Mouse (Mus musculus): ENCODE results near the gene Cd86. TPM values are rescaled to one million over a fixed set of nuclear protein-coding genes. Genes with fewer than 3 reads are reported as not detected.

The Cd86 gene
- polyA plus RNA-seq, 1 experiment = 0.32 TPM

DNA sequence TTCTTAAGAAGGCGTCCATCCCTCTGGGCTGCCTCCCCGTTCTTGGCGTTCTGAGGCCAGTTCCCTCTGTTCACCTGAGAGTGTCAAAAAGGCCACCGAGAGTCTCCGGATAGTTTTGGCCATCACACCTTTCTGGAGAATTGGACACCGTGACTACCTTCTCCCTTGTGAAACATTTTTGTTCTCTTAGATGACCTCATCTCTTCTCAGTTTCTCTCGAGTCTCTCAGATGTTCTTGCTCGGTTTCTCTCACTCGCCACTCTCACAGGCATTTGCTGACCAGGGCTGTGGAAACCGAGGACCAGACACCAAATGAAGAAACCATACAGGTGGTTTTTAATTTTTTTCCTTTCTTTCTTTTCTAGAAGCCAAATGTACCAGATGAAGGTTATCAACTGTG is 4.6 kb downstream of the Cd86 start:
- Histone ChIP-seq H3K36me3 (ENCODE audit: control insufficient read depth, insufficient read depth, low read length) (no peaks in the 10 kb centered on the region), H3K27ac (ENCODE audit: control insufficient read depth, insufficient read depth, low read depth, low read length) (no peak overlapping the region), H3K4me1 (ENCODE audit: control insufficient read depth, insufficient read depth, low read length) (no peaks in the 10 kb centered on the region), H3K27me3 (ENCODE audit: control insufficient read depth, insufficient read depth, low read length) (no peaks in the 10 kb centered on the region), H3K4me3 (ENCODE audit: control insufficient read depth, low read depth, low read length) (no peak overlapping the region)
- TF ChIP-seq CTCF (IDR thresholded peaks at IDR 0.05; ENCODE audit: control insufficient read depth, insufficient read depth, insufficient replicate concordance, low read depth, low read length) = no peak
- no peak for TF ChIP-seq POLR2A (IDR thresholded peaks at IDR 0.05; ENCODE audit: control insufficient read depth, low read depth, low read length)

DNA sequence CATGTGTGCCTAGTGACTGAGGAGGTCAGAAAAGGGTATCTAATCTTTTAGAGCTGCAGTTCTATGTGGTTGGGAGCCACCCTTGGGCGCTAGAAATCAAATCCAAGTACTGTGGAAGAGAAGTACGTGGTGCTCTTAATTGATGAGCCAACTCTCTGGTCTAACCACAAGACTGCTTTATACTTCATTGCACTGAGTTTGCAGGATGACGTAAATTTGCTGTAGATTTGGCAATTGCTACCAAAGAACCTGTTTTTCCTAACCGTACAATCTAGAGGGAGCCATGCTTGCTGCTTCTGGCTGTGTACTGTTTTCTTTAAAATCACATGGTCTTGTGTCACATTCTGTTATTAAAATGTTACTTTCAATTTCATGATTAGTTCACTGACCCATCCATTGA is 10.0 kb downstream of the Cd86 start:
- Histone ChIP-seq H3K4me1 (ENCODE audit: control insufficient read depth, insufficient read depth, low read length) (no peaks in the 10 kb centered on the region), H3K4me3 (ENCODE audit: control insufficient read depth, low read depth, low read length) (no peak overlapping the region), H3K27me3 (ENCODE audit: control insufficient read depth, insufficient read depth, low read length) (no peaks in the 10 kb centered on the region), H3K27ac (ENCODE audit: control insufficient read depth, insufficient read depth, low read depth, low read length) (no peak overlapping the region), H3K36me3 (ENCODE audit: control insufficient read depth, insufficient read depth, low read length) (no peaks in the 10 kb centered on the region)
- no peak for TF ChIP-seq CTCF (IDR thresholded peaks at IDR 0.05; ENCODE audit: control insufficient read depth, insufficient read depth, insufficient replicate concordance, low read depth, low read length)
- no peak for TF ChIP-seq POLR2A (IDR thresholded peaks at IDR 0.05; ENCODE audit: control insufficient read depth, low read depth, low read length)

DNA sequence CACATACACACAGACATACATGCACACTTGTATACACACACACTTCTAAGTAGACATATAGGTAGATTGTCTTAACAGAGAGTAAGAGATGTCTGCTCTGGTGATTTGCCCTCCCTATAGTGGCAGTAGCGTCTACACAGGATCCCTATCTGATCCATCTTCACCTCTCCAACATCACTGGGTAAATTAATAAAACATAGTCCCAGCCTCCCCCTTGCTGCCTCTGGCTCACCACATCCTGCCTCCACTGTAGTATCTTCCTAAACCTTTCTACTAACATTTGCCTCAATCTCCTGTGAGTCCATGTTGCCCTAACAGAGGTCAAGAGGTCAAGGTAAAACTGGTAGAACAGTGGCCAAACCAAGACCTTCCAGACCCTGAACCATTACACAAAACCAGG is 10.7 kb downstream of the Cd86 start:
- H3K4me1 ChIP-seq (ENCODE audit: control insufficient read depth, insufficient read depth, low read length) = no peaks in the 10 kb centered on the region
- H3K4me3 ChIP-seq (ENCODE audit: control insufficient read depth, low read depth, low read length) = no peak overlapping the region
- H3K36me3 ChIP-seq (ENCODE audit: control insufficient read depth, insufficient read depth, low read length) = no peaks in the 10 kb centered on the region
- no peak overlapping the region for H3K27ac ChIP-seq (ENCODE audit: control insufficient read depth, insufficient read depth, low read depth, low read length)
- no peaks in the 10 kb centered on the region for H3K27me3 ChIP-seq (ENCODE audit: control insufficient read depth, insufficient read depth, low read length)
- TF ChIP-seq POLR2A (IDR thresholded peaks at IDR 0.05; ENCODE audit: control insufficient read depth, low read depth, low read length) (no peak), CTCF (IDR thresholded peaks at IDR 0.05; ENCODE audit: control insufficient read depth, insufficient read depth, insufficient replicate concordance, low read depth, low read length) (no peak)

DNA sequence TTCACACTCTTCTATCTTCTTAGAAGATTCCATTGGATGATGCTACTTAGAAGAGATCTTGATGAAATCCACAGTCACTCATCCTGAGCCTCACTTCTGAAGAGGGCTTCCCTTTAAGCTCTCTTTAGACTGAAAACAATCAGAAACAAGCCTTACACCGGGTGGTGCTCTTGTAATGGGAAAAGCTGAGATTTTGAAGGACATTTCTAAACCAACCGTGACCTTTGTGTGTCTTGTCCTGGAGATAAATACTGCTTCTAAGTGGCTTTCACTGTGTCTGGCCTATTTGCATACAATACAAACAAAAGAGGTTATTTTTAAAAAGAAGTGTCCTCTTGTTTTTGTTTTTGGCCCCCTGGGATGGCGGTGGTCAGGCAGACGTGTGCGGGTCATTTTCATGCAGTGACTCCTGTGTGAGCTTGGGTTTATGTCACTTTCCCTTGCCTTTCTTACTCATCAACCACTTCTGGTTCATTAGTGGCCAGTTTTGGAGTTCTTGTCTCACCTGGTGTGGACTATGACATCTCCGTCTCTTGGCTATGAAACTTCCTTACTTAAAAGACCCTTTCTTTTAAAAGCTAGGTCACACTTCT is 14.6 kb downstream of the Cd86 start:
- H3K36me3 ChIP-seq (ENCODE audit: control insufficient read depth, insufficient read depth, low read length) = no peaks in the 10 kb centered on the region

DNA sequence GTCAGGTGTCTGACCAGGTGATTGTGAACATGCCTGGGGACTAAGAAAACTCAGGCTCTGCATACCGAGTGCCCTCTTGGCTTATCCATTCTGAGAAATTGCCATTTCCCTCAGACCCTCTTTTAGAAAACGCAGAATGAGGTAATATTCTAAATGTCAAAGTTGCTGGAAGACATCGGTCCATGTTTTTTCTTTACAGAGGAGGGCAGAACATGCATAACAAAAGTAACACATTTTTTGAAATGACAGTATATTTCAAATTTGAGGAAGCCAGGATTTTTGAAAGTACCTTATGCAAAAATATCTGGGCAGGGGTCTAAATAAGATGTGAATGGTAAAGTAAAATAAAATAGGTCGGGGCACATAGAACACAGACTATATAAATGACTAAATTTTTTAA is 15.4 kb downstream of the Cd86 start:
- no peak overlapping the region for H3K27ac ChIP-seq (ENCODE audit: control insufficient read depth, insufficient read depth, low read depth, low read length)
- H3K36me3 ChIP-seq (ENCODE audit: control insufficient read depth, insufficient read depth, low read length) = no peaks in the 10 kb centered on the region
- no peaks in the 10 kb centered on the region for H3K27me3 ChIP-seq (ENCODE audit: control insufficient read depth, insufficient read depth, low read length)
- no peaks in the 10 kb centered on the region for H3K4me1 ChIP-seq (ENCODE audit: control insufficient read depth, insufficient read depth, low read length)
- no peak for TF ChIP-seq POLR2A (IDR thresholded peaks at IDR 0.05; ENCODE audit: control insufficient read depth, low read depth, low read length)
- no peak for TF ChIP-seq CTCF (IDR thresholded peaks at IDR 0.05; ENCODE audit: control insufficient read depth, insufficient read depth, insufficient replicate concordance, low read depth, low read length)
- H3K4me3 ChIP-seq (ENCODE audit: control insufficient read depth, low read depth, low read length) = no peak overlapping the region

More for the DNA sequence above, 14.6 kb downstream of the Cd86 start:
- H3K4me3 ChIP-seq (ENCODE audit: control insufficient read depth, low read depth, low read length) = no peak overlapping the region
- H3K27me3 ChIP-seq (ENCODE audit: control insufficient read depth, insufficient read depth, low read length) = no peaks in the 10 kb centered on the region
- no peak for TF ChIP-seq POLR2A (IDR thresholded peaks at IDR 0.05; ENCODE audit: control insufficient read depth, low read depth, low read length)
- TF ChIP-seq CTCF (IDR thresholded peaks at IDR 0.05; ENCODE audit: control insufficient read depth, insufficient read depth, insufficient replicate concordance, low read depth, low read length) = no peak
- H3K27ac ChIP-seq (ENCODE audit: control insufficient read depth, insufficient read depth, low read depth, low read length) = no peak overlapping the region
- H3K4me1 ChIP-seq (ENCODE audit: control insufficient read depth, insufficient read depth, low read length) = no peaks in the 10 kb centered on the region

DNA sequence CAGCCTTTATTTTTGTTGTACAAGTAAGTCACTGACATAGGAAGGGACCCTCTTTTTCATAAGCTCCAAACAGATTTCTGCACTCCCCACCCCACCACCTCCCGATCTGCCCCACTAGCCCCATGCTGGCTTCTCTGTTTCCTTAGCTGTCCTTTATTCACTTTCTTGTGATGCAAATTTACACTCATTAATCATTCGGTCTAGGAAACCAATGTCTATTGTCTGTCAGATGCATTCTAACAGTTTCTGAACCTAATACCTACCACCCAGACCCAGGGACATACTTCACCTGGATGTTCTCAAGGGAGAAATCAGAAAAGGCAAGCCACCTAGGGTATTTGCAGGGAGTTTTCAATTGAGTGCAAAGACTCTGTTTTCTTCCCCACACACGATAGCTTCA is 16.6 kb downstream of the Cd86 start:
- no peak overlapping the region for H3K27ac ChIP-seq (ENCODE audit: control insufficient read depth, insufficient read depth, low read depth, low read length)
- no peak overlapping the region for H3K4me3 ChIP-seq (ENCODE audit: control insufficient read depth, low read depth, low read length)
- no peak for TF ChIP-seq POLR2A (IDR thresholded peaks at IDR 0.05; ENCODE audit: control insufficient read depth, low read depth, low read length)
- TF ChIP-seq CTCF (IDR thresholded peaks at IDR 0.05; ENCODE audit: control insufficient read depth, insufficient read depth, insufficient replicate concordance, low read depth, low read length) = no peak
- H3K27me3 ChIP-seq (ENCODE audit: control insufficient read depth, insufficient read depth, low read length) = no peaks in the 10 kb centered on the region
- no peaks in the 10 kb centered on the region for H3K36me3 ChIP-seq (ENCODE audit: control insufficient read depth, insufficient read depth, low read length)
- H3K4me1 ChIP-seq (ENCODE audit: control insufficient read depth, insufficient read depth, low read length) = no peaks in the 10 kb centered on the region

DNA sequence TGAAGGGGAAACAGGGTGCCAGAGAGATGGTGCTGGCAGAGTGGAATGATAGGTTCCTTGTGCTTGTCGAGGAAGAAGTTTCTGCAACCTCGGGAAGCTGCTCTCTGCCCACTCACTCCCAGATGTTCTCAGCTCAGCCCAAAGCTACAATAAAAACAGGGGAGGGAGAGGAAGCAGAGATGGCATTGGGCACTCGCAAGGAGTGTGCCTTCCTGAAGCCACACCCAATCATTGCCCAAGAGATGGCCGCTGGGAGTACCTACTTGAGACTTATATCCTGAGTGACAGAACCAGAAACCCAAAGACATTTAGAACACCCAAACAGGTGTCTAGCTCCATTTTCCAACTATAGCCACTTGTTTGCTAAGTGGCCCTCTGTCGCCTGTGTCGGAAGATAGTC is 20.8 kb downstream of the Cd86 start:
- Histone ChIP-seq H3K27me3 (ENCODE audit: control insufficient read depth, insufficient read depth, low read length) (no peaks in the 10 kb centered on the region), H3K4me3 (ENCODE audit: control insufficient read depth, low read depth, low read length) (no peak overlapping the region), H3K4me1 (ENCODE audit: control insufficient read depth, insufficient read depth, low read length) (no peaks in the 10 kb centered on the region), H3K36me3 (ENCODE audit: control insufficient read depth, insufficient read depth, low read length) (no peaks in the 10 kb centered on the region), H3K27ac (ENCODE audit: control insufficient read depth, insufficient read depth, low read depth, low read length) (no peak overlapping the region)
- TF ChIP-seq CTCF (IDR thresholded peaks at IDR 0.05; ENCODE audit: control insufficient read depth, insufficient read depth, insufficient replicate concordance, low read depth, low read length) (no peak), POLR2A (IDR thresholded peaks at IDR 0.05; ENCODE audit: control insufficient read depth, low read depth, low read length) (no peak)

DNA sequence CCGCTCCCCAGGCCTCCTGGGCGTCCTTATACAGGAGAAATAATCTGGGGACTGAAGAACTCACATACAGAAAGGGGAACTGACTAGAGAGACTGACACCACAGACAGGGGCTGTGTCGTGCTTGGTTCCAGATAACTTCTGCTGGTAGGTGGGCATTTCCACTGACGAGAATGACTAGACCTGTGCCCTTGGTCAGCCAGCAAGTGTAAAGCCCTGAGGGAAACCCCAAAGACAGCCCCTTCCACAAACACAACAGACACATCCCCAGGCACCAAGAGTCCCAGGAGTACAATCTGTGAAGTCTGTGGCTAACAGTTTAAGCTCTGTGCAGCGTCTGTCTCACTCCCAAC is 23.2 kb downstream of the Cd86 start:
- TF ChIP-seq POLR2A (IDR thresholded peaks at IDR 0.05; ENCODE audit: control insufficient read depth, low read depth, low read length) = no peak
- no peak for TF ChIP-seq CTCF (IDR thresholded peaks at IDR 0.05; ENCODE audit: control insufficient read depth, insufficient read depth, insufficient replicate concordance, low read depth, low read length)
- Histone ChIP-seq H3K4me1 (ENCODE audit: control insufficient read depth, insufficient read depth, low read length) (no peaks in the 10 kb centered on the region), H3K4me3 (ENCODE audit: control insufficient read depth, low read depth, low read length) (no peak overlapping the region), H3K27ac (ENCODE audit: control insufficient read depth, insufficient read depth, low read depth, low read length) (no peak overlapping the region), H3K27me3 (ENCODE audit: control insufficient read depth, insufficient read depth, low read length) (no peaks in the 10 kb centered on the region), H3K36me3 (ENCODE audit: control insufficient read depth, insufficient read depth, low read length) (no peaks in the 10 kb centered on the region)
